Mouse (Mus musculus) left cerebral cortex, adult 11 months (tissue): Measurements from ENCODE around the gene Mog.
"Not testable (repeated sequence)": the region's sequence is repeated elsewhere in the genome, so short reads cannot be mapped to it uniquely, and the experiment has no call there.

ENCODE experiments used
- DNase-seq: peaks from one replicate; pipeline ENCODE4 v3.0.0; 2022; ENCODE audit warnings: low spot score

The Mog gene

GRCm38 (mm10) chr17:37045611-37046311 lies 22.6 kb upstream of the Mog start, which contains the start of gene Gabbr1:
TSS of gene Gabbr1 (plus strand) at chr17:37045966.
- peak; percentile 73 for DNase-seq

GRCm38 (mm10) chr17:37044651-37045244 lies 21.6 kb upstream of the Mog start:
- DNase-seq = no peak

- no peak for DNase-seq
Measured at GRCm38 (mm10) chr17:37039127-37039894, 16.1 kb upstream of the Mog start.

GRCm38 (mm10) chr17:37029162-37029561 lies 6.0 kb upstream of the Mog start:
- no peak for DNase-seq

DNA sequence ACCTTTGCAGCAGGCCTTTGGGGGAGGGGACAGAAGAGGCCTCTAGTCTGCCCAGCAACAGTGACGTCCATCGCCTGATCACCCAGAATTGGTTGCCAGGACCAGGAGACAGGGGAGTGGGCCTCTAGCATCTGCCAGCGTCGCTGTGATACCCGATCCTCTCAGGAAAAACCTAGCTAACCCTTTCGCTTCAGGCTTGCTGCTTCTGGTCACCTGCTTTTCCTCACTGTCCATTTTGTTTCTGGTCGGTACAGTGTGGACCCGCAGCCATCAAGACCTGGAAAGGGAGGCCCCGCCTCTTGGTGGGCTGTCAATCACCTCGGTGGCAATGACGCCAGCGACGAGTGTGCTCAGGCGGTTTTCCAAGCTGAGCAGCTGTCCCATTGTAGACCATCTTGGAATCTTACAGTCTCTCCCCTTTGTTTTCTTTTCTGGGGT lies 5.5 kb upstream of the Mog start:
- peak; percentile 96 for DNase-seq

- DNase-seq = no peak
Measured at GRCm38 (mm10) chr17:37028212-37028611, 5.0 kb upstream of the Mog start.

DNA sequence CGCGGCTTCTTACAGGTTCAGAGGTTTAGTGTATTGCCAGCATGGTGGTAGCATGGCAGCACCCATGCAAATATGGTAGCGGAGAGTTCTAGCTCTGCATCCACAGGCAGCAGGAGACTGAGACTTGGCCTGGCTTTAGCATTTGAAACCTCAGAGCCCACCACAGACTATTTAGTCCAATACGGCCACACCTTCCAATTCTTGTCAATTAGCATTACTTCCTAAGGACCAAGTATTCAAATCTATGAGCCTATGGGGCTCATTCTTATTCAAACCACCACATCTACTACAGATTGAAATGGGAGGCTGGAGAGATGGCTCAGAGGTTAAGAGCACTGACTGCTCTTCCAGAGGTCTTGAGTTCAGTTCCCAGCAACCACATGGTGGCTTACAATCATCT lies 4.3 kb upstream of the Mog start:
- DNase-seq = no peak

GRCm38 (mm10) chr17:37026425-37026824 lies 3.2 kb upstream of the Mog start:
- DNase-seq = no peak

DNA sequence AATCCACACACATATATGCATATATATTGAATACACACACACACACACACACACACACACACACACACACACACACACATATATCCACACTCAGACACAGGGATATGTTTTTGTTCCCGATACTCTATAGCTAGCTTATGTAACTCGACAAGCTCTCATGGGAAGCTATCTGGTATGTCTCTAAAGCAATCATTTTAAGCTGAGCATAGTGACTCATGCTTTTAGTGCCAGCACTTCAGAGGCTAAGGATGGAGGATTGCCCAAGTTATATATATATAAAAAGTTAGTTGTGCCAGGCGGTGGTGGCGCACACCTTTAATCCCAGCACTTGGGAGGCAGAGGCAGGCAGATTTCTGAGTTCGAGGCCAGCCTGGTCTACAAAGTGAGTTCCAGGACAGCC lies 4.0 kb downstream of the Mog start:
- not testable (repeated sequence) for DNase-seq

GRCm38 (mm10) chr17:37018328-37018727 lies 4.9 kb downstream of the Mog start:
- DNase-seq = no peak

- DNase-seq = no peak
Measured at GRCm38 (mm10) chr17:37016333-37016732, 6.9 kb downstream of the Mog start.

GRCm38 (mm10) chr17:37012141-37012540 lies 11.1 kb downstream of the Mog start:
- DNase-seq = no peak

DNA sequence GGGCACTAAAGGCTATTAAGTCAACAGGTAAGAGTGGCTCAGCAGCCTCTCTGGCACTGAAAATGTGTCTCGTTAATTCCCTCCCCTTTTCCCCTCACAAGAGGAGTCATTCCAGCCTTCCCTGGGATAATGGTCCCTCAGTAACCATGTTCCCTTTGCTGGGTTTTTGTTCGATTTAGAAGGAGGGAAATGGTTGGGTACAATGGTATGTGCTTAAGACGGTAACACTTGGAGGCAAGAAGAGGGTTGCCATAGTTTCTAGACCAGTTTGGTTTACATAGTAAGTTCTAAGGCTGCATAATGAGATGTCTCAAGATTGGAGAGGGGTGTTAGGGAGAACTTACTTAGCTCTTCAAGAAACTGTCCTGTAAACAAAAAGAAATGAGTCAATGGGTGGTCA lies 11.5 kb downstream of the Mog start:
- no peak for DNase-seq

DNA sequence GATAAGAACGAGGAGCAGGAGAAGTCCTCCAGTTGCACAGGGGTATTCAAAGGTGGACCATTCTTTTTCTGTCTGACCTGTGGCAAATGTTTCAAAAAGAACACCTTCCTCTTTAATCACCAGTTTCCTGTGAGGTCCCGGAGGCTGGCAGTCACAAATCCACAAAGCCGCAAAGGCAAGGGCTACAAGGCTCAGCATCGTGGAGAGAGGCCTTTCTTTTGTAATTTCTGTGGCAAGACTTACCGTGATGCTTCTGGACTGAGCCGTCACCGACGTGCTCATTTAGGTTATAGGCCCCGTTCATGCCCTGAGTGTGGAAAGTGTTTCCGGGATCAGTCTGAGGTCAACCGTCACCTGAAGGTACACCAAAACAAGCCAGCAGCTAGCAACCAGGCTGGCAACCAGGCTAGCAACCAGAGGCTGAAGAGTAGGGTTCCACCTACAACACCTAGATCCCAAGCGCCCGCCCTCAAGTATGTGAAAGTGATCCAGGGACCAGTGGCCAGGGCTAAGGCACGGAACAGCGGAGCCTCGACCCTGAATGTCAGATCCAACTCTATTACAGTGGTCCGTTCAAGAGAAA lies 13.6 kb downstream of the Mog start:
- DNase-seq = no peak

DNA sequence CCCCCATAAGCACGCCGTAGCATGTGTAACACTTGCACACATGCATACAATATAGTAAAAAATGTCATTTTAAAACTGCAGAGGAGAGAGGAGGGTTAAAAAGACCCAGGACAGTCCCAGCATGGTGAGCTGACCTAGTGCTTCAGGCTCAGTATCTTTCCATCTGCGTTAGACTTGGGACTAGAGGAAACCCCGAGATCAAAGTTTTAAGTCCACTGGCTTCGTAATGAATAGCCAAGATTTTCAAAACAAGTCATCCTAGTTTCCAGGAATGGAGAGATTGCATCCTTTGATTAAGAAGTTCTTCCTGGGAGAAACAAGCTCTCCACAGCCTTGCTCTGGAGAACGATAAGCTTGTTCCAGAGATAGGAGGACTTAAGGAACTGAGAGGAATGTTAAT lies 15.0 kb downstream of the Mog start:
- no peak for DNase-seq

GRCm38 (mm10) chr17:37003366-37003765 lies 19.8 kb downstream of the Mog start:
- no peak for DNase-seq

DNA sequence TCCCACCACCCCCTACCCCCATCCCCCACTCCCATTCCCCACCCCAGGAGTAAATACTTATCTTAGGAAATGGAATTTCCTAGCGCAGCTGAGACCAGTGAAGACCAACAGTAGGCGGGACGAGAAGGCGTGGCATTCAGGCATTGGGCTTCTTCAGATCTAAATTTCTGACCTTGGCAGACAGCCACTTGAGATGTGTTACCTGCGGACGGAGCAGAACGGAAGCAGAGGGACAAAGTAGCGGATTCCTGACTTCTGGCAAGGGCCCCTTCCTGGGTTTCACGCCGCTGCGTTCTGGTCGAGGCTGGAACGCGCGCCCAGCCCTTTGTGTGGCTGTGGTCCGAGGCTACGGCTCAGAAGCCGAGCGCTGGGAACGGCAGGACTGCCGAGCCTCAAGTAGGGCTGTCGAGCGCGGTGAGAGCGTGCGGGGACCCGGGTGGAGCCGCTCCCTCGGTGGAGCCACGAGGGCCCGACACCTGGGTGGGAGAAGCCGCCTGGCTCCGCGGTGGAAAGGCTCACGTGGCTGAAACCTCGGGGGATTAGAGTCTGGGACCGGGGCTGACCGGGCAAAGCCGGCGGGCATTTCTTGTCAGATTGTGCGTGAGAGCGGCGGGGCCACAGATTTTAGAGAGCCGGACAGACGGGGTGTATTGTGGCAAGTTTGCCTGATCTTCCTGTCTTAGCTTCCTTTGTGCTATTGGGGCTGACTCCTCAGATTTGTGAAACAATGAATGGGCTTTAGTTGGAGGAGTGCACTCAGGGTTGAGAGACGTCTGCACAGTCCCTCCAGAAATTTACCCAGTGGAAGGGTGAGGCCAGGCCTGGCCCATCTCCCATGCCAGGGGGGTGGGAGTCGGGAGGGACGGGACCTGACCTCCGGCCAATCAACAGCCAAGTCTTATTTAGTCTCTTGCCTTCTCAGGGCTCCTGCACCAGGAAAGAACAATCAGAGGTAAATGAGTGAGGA lies 20.6 kb downstream of the Mog start:
- no peak for DNase-seq

GRCm38 (mm10) chr17:37000863-37001262 lies 22.3 kb downstream of the Mog start, which contains the start of gene Zfp57:
TSS of gene Zfp57 (plus strand) at chr17:37001163.
- no peak for DNase-seq

GRCm38 (mm10) chr17:36998477-36998876 lies 24.7 kb downstream of the Mog start:
- DNase-seq = no peak

DNA sequence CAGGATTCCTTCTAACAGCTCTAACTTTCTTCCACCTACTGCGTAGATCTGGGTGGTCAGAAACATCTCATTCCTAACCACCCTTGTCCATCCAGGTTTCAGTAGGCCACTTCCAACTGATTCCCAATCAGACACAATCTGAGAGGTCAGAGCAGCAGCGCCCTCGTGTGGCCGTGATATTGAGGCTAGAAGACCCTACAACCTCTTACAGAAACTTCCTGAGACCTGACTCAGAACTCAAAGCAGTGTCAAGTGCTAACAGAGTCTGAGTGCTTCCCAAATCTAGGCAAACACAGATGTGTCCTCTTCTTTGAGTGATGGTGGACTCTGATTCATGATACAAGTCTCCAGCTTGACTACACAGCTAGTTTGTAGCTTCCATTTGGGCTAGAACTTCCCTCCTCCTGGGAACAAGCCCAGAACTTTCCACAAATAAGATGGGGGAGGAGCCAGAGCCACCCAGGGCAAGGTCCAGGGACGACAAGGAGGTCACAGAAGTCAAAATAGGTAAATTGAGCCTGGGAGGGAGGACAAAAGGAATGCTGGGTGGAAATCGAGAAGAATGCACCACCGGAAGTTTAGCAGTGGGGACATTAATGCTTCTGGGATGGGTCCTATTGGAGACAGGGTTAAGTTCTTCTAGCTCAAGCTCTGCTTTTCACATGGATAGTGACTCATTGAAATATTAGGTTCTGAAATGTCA lies 26.0 kb downstream of the Mog start:
- peak; percentile 58 for DNase-seq

- DNase-seq = no peak
Measured at GRCm38 (mm10) chr17:36995448-36995847, 27.8 kb downstream of the Mog start.
